Mouse (Mus musculus) layer of hippocampus, postnatal 25 days (tissue): ENCODE results near the gene Gramd4. TPM values are rescaled to one million over a fixed set of nuclear protein-coding genes. Genes with fewer than 3 reads are reported as not detected.
"Not testable (repeated sequence)": the region's sequence is repeated elsewhere in the genome, so short reads cannot be mapped to it uniquely, and the experiment has no call there.

Experiments
- DNase-seq, 2 experiments: peaks; one replicate each; pipeline ENCODE4 v3.0.0; 2022; ENCODE audit warnings: mixed read lengths in 2 of 2, low spot score in 1 of 2; ENCODE audit errors: extremely low spot score in 1 of 2
- total RNA-seq, 2 experiments: library from RNA; stranded (reverse); gene quantifications; 2 replicates each; pipeline ENCODE4 v1.2.3; 2021

Gene Gramd4
- total RNA-seq, 2 experiments from 2014 or later: 25.9 to 27.7 TPM

- no peak for DNase-seq
Observed at GRCm38 (mm10) chr15:86050170-86050743, 7.2 kb upstream of the Gramd4 start.

DNA sequence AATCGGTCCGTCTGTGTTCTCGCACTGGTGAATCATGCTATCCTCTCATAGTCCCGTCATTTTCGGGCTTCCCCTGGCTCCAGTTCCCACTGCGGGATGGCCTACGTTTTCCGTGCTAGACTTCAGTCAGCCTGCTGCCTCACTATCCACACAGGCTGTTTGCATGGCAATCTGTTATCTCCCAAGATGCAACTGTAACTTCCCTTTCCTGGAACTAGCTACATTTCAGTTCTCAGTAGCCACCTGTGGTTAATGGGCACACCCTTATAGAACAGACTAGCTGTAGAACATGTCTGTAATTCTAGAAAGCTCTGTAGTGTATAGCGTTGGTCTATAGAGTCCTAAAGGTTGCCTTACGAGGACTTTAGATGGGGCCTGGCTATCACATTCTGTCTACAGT, 6.3 kb upstream of the Gramd4 start:
- no peak for DNase-seq

GRCm38 (mm10) chr15:86051878-86052478, 5.5 kb upstream of the Gramd4 start:
- DNase-seq: no peak

DNA sequence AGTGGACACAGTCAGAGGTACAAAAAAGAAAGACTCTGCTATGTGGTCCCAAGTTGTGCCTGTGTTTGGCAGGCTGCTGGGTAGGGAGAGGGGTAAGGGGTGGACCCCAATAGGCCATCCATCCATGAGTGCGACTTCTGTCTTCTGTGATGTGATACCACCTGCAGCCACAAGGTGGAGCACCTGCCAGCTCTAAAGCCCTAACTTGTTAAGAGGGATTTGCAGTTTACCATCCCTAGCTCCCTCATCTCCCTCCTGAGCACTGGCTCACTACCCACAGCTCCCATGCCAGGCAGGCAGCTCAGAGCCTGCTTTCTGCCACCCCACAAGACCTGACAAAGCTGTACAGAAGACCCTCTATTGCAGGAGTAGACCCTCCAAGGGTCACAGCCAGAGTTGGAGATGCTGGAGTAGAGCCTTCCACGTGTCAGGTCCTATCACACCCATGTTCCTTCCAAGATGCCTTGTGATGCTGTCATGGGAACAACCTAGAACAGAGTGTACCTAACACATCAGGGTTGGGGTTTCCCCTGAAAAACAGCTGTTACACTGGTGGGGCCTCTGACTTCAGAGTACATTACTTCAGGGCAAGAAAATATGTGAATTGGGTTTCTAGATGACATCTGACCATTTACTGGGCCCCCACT, 3.5 kb upstream of the Gramd4 start:
- peak; percentile 71 to 94 for DNase-seq

DNA sequence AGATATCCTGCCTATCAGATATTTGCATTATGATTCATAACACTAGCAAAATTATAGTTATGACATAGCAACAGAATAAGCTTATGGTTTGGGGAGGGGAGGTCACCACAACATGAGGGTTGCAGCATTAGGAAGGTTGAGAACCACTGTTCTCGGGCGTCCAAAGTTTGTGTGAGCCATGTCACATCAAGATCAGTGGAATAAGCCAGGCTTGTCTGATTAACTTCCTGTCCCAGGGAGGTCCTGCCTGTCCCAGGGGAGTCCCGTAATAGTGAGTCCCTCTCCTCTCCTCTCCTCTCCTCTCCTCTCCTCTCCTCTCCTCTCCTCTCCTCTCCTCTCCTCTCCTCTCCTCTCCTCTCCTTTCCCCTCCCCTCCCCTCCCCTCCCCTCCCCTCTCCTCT, 2.6 kb upstream of the Gramd4 start:
- DNase-seq: not testable (repeated sequence)

- DNase-seq: no peak
Observed at GRCm38 (mm10) chr15:86056221-86056760, 1.2 kb upstream of the Gramd4 start.

GRCm38 (mm10) chr15:86057908-86058307, 413 bp downstream of the Gramd4 start:
- DNase-seq: no peak

DNA sequence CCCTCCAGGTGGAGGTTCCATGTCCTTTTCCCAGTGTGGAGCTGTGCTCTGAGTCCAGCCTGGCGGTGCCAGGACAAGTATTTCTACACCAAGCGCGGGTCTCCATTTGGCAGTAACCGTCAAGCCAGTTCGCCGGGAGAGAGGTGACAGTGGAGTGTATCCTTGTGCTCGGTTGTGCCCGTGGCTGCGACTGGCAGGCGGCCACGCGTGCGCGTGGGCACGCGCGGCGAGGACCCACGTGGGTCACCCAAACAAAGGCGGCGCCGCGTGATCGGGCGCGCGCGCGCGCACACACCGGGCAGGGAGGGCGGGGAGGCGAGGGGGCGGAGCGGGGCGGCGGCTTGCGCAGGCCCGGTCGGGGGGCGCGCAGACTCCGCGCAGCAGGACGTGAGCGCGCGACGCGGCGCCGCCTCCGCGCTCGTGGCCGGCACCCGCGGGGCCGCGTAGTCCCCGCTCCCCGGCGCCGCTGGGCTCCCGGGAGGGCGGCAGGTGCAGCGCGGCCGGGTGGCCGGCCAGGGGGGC, 960 bp downstream of the Gramd4 start:
- DNase-seq: peak; percentile 79 to 88

DNA sequence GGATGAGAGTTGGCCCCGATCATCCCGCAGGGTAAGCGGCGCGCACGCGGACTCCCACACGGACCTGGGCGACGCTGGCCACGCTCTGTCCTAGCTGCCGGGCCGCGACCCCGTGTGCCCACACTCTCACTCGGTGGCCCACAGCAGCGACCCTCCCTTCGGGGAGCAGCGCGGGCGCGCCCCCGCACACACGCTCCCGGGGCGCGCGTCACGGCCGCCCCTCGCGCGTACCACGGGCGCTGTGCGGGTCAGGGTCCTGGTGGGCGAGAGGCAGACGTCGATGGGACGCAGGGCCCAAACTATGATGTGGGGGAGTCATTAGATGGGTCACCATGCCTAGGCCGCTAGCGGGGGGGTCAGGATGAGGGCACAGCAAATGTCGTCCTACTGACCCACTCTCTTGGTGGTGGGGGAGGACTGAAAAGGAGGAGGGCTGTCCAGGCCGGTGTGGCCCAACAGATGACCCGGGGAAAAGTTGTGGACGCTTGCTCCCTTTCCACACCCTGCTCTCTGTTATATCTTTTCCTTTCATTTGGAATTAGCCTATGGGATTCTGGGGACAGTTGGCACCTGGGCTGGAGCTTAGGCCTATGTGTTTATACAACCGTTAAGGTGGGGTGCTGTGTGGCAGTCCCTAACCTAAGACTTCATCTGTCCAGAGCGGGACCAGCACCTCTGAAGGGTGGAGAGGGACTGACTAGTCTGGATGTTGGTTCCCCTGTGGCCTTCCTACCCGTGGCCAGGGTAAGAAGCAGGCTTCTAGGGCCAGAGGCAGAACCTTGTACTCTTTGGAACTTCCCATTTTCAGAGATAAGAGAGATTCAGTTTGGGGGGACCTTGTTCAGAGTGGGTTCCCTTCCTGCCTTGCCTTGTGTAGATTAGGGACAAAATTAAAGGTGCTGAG, 1.7 kb downstream of the Gramd4 start:
- no peak for DNase-seq

- DNase-seq: no peak
Observed at GRCm38 (mm10) chr15:86059835-86060380, 2.4 kb downstream of the Gramd4 start.

DNA sequence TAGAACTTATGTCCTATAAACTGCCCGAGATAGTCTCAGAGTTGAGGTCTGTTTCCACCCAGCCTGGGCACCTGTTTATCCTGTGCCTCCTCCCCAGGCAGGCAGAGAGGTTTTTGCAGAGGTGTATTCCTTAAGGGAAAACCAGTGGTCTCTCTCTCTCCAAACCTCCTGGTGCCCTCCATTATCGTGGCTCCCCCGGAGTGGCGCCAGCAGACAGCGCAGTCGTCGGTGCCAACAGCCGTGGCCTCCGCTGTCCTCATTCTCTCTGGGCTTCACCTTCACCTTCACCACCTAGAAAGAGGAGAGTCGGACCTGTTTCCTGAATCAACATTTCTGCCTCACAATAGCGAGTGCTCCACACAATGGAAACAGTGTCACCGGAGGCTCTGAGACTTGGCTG, 3.1 kb downstream of the Gramd4 start:
- no peak for DNase-seq

DNA sequence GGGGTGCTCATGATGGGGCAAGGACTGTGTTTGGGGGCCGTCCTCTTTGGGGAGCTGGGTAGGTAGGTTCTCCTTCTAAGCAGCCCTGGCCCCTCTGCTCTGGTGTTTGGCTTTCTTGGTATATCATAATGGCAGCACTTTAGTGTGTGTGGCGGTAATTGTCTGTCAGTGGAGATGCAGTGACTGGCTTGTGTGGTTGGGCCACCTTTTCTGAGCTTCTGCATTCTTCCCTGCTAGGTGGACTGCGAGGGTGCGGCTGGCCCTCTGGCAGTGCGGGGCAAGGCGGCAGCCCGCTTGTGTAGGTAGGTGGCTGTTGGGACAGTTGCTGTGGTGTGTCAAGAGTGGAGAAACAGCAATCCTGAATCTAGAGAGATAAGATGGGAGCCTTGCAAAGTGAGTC, 3.7 kb downstream of the Gramd4 start:
- no peak for DNase-seq

DNA sequence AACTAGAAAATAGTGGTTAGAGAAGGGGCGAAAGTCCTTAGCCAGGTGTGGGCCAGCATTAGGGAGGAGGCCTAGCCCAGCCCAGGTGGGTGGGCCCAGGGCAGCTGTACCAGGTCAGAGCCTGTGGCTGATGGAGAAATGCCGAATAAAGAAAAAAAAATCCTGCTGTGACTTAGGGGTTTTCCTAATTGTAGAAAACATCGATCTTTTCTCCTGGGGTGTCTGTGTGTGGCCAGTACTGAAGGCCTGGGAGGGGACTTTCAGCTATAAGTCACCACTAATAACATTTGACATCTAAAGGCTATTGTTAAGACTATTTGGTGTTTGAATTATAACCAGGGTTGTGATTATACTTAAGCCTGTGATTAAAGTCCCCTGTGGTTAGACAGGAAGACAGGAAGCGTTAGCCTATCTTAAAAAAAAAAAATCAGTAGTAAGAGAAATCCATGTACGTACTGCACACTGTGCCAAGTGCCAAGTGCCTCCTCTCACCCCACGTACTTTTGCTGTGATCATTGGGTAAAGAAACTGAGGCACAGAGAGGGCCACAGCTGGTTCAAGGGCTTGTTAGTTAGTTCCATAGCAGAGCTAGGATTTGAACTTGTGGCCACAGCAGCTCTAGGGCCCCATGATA, 4.5 kb downstream of the Gramd4 start:
- no peak for DNase-seq

GRCm38 (mm10) chr15:86064191-86064849, 6.8 kb downstream of the Gramd4 start:
- no peak for DNase-seq

DNA sequence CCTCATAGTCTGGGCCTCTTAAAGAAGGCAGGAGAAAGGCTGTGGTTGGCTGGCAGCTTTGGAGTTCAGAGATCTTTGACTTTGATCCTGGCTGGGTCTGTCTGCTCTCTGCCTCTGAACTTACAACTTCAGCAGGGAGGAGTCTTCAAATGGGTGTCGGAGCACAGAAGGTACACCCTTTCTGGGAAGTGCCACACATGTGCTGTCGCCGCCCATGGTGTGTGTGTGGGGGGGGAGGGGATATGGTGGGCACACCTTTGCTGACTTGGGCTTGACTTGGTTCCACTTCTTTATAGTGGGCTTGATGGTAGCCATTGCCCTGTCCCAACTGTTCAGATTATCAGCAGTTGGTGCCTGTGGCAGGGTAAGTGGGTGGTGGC, 7.3 kb downstream of the Gramd4 start:
- no peak for DNase-seq

DNA sequence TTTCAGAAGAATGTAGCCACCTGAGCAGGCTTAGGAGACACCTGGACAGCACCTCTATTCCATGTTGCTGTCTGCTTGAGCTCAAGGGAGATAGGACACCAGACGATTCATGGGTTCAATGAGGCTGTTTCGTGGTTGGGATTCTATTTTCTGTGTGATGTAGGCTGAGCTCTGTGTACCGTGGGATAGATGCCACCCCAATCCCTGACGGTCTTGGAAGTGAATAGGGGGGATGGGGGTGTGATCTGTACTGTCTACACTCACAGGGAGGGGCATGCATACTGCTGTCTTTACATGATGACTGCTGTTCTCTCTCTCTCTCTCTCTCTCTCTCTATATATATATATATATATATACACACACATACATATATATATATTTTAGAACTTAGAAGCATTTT, 7.9 kb downstream of the Gramd4 start:
- no peak for DNase-seq

DNA sequence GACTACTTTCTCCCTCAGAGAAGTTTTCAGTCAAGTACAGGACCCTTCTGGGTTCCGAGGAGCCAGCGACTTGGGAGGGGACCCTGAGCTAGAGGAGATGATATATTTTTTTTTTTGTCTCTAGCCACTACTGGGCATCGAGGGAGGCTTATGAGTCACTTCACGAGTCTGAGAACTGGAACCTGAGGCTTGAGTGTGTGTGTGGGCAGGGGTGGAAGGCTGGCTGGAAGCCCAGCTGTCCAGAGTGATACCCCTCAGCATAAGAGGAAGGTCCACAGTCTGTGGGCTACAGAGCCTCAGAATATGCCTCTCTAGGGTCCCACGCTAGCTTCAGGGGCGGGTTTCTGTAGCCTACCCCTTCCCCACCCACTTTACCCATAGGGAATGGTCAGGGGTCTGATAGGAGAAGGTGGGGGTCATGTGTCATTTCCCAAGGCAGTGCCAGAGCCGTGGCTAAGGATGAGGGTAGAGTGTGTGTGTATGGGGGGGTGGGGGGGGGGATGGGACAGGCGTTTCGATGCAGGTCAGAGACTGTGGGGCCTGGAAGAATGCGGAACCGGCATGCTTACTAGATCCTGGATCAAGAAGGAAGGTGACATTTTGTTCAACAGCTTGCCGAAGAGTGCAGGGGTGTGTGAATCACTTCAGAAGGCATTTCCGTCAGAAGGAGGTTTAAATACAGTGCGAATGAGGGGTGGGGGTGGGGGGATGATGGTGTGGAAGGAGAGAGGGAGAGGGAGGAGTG, 9.5 kb downstream of the Gramd4 start:
- DNase-seq: no peak

DNA sequence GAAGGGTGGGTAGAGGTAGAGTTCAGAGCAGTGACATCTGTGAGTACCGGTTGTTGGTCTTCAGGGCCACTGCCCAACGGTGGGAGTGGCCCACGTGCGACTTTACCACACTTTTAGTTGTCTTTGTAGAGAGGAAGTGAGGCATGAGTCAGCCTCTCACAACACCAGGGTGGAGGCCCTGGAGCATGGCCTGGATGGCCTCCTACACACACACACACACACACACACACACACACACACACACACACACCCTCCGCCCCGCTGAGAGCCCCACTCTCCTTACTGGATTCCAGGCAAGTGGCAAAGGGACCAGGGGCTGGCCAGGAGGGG, 10.1 kb downstream of the Gramd4 start:
- DNase-seq: no peak
